Comparison of ENCODE assay signal across 8 mouse cellular contexts in the genomic region with DNA sequence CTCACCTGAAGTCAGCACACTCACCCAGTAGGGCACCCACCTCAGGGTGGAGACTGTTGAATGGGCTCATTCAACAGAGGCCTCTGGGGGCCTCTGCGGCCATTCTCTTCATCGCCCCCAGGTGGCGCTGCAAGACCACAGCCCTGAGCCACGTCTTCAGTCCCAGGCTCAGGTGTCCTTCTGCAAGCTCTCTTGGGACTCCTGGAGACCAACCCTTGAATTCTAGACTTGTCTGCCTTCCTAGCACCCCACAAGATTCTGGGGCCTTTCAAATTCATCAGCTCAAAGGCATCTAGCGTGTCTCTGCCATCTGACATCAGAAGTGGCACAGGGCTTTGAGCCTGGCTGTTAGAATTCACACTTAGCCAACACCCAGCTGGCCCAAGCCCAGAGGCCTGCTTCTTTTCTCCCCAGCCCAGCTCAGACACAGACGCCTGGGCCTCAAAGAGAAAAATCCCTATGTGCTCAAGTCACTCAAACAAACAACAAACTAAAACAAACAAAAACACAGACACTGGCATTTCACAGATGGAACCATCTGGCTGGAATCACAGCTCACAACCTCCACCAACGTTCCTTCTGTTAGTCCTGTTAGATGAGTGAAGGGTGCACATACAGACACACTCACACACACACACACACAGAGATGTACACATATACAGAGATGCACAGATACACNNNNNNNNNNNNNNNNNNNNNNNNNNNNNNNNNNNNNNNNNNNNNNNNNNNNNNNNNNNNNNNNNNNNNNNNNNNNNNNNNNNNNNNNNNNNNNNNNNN. TPM values are rescaled to one million over a fixed set of nuclear protein-coding genes. Genes with fewer than 3 reads are reported as not detected.
DNase-seq lines count a peak whose midpoint lies in the region; ATAC-seq and TF ChIP-seq lines count a peak whose summit lies in the region.

No protein-coding gene starts in this region.

- 0 out of 2 replicates have a peak, but pooled peaks cover 3% of the 10 kb centered on the region for H3K4me1 ChIP-seq in embryonic facial prominence, embryonic 10.5 days
- peaks cover 11% of the 10 kb centered on the region for H3K4me1 ChIP-seq in heart, embryonic 15.5 days (replicated peaks)
- H3K4me1 ChIP-seq in liver, embryonic 14.5 days (replicated peaks; ENCODE audit: control insufficient read depth in 2 of 2, insufficient read depth in 2 of 2, low read length in 1 of 2): no peaks in the 10 kb centered on the region

- H3K4me3 ChIP-seq in embryonic facial prominence, embryonic 10.5 days: no peak overlapping the region
- H3K4me3 ChIP-seq in heart, embryonic 15.5 days: no peak overlapping the region
- no peak overlapping the region for H3K4me3 ChIP-seq in liver, embryonic 14.5 days (ENCODE audit: insufficient read depth in 1 of 2, low read depth in 2 of 2, low read length in 2 of 2)

- H3K27ac ChIP-seq in embryonic facial prominence, embryonic 10.5 days (replicated peaks): no peak overlapping the region
- H3K27ac ChIP-seq in heart, embryonic 15.5 days: no peak overlapping the region
- no peak overlapping the region for H3K27ac ChIP-seq in liver, embryonic 14.5 days

- H3K4me2 ChIP-seq in heart, embryonic 15.5 days: no peak overlapping the region
- H3K4me2 ChIP-seq in liver, embryonic 14.5 days (ENCODE audit: low read depth): no peak overlapping the region

- WGBS in embryonic facial prominence, embryonic 10.5 days: 13% methylated on average over 7 of the region's 7 CpGs
- WGBS in heart, embryonic 15.5 days: 12% methylated on average over 7 of the region's 7 CpGs
- WGBS in liver, embryonic 14.5 days (ENCODE audit: insufficient replicate concordance): 12% methylated on average over 7 of the region's 7 CpGs

- DNase-seq in CD8-positive naive resting alpha-beta T cell, adult 2 months (ENCODE audit: low read depth in 2 of 2, low spot score in 2 of 2): peak; percentile 60 to 68
- DNase-seq in adrenal gland, postnatal 36 days: peak; percentile 77 to 81
- peak; percentile 74 for DNase-seq in embryonic facial prominence, embryonic 10.5 days (ENCODE audit: low spot score)
- DNase-seq in kidney, postnatal 10 days: peak; percentile 82
- peak in 1 of 3 experiments; percentile 19 for DNase-seq in liver, embryonic 14.5 days (ENCODE audit: low read depth in 3 of 3, low spot score in 3 of 3)
- peak; percentile 58 for DNase-seq in ovary, postnatal 10 days (ENCODE audit: low spot score)
- peak; percentile 84 for DNase-seq in thymus, postnatal 0 days (ENCODE audit: low spot score)

- H3K9ac ChIP-seq in heart, embryonic 15.5 days: no peak overlapping the region
- H3K9ac ChIP-seq in liver, embryonic 14.5 days (replicated peaks): no peak overlapping the region

- 0 out of 2 replicates have a peak, but pooled peaks cover 4% of the 10 kb centered on the region for H3K27me3 ChIP-seq in embryonic facial prominence, embryonic 10.5 days (replicated peaks; ENCODE audit: low read depth, poor library complexity, severe bottlenecking)
- H3K27me3 ChIP-seq in heart, embryonic 15.5 days: no peaks in the 10 kb centered on the region
- no peaks in the 10 kb centered on the region for H3K27me3 ChIP-seq in liver, embryonic 14.5 days (ENCODE audit: control insufficient read depth, insufficient read depth, low read length)

- H3K36me3 ChIP-seq in embryonic facial prominence, embryonic 10.5 days (replicated peaks): no peaks in the 10 kb centered on the region
- no peaks in the 10 kb centered on the region for H3K36me3 ChIP-seq in heart, embryonic 15.5 days
- H3K36me3 ChIP-seq in liver, embryonic 14.5 days (replicated peaks; ENCODE audit: control insufficient read depth, insufficient read depth, low read depth): no peaks in the 10 kb centered on the region

- peak; percentile 93 for TF ChIP-seq CTCF in liver, embryonic 14.5 days (IDR thresholded peaks at IDR 0.05; ENCODE audit: low read depth)

- peak; percentile 50; the same call in 1 of the 2 replicates for ATAC-seq in heart, embryonic 15.5 days (replicated peaks; ENCODE audit: insufficient number of reproducible peaks, insufficient read depth, low FRiP score, low read depth)
- ATAC-seq in liver, embryonic 14.5 days (ENCODE audit: insufficient read depth): no peak

- no peak for TF ChIP-seq EP300 in liver, embryonic 14.5 days (IDR thresholded peaks at IDR 0.05; ENCODE audit: low read depth)

- H3K9me3 ChIP-seq in embryonic facial prominence, embryonic 10.5 days: no peaks in the 10 kb centered on the region
- no peaks in the 10 kb centered on the region for H3K9me3 ChIP-seq in heart, embryonic 15.5 days (replicated peaks)
- no peaks in the 10 kb centered on the region for H3K9me3 ChIP-seq in liver, embryonic 14.5 days (ENCODE audit: control insufficient read depth, low read length)

RNA-seq across cellular contexts. Expression of a gene that starts 36.6 kb away (rescaled TPM):
- total RNA-seq in adrenal gland, postnatal 36 days (2021): 1 to 10 TPM in 1 of 2 experiments, under 1 TPM in 1; 0.92 to 1.5 TPM
- polyA plus RNA-seq in embryonic facial prominence, embryonic 10.5 days (2016; fragmentation: Nextera tagmentation; extraction: Ambion mirVana): 0.15 and 0.37 TPM in 2 replicates
- 1.8 and 2.4 TPM in 2 replicates for polyA plus RNA-seq in heart, embryonic 15.5 days (2015; fragmentation: Nextera tagmentation; extraction: Ambion mirVana)
- polyA plus RNA-seq in liver, embryonic 14.5 days (2012; rRNA removed): 0.94 and 0.98 TPM in 2 replicates
- polyA plus RNA-seq in liver, embryonic 14.5 days (2014; fragmentation: Nextera tagmentation; extraction: Ambion mirVana): 0.90 and 1.1 TPM in 2 replicates
- polyA plus RNA-seq in thymus, postnatal 0 days (2015; fragmentation: Nextera tagmentation; extraction: Ambion mirVana): 0.23 and 0.34 TPM in 2 replicates
